8 mouse cellular contexts compared by ENCODE assay signal in the genomic region with DNA sequence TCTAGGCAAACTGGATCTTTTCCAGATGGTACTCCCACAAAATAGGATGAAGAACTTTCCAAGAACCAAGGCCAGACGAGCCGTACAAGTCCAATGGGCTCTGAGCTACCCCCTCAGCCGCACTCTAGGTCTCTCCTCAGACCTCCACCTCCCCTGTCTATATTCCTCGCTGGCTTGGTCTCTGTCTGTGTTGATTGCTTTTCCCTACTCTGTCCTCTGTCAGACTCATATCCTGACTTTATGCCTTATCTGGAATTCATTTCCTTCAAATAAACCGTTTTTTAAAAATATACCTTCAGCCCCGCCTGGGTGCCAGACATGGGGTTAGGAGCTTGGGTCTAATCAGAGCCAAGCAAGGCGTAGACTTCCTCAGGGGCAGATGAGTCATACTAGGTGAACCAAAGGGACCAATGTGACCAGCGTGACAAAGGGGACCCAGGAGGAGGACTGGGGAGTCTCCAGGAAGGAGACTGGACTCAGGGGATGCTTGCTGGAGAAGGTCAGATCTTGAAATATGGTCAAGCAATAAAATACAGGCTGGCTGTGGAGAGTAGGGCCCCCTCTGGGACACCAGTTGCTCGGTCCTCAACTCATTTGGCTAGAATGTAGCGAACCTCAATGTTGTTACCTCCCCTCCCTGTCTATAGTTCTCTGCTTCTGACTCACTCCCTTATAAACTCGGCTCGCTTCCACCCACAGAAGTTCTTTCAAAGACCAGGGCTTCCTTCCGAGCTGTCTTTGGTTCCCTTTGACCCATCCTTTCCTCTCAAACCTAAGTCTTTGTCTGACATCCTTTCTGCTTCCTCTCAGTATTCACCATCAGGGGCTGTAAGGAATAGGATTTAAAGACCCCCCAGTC. TPM values are rescaled to one million over a fixed set of nuclear protein-coding genes. Genes with fewer than 3 reads are reported as not detected.
DNase-seq lines count a peak whose midpoint lies in the region; ATAC-seq and TF ChIP-seq lines count a peak whose summit lies in the region.

No protein-coding gene starts in this region.

- DNase-seq in heart, postnatal 36 days: no peak
- DNase-seq in 416B (ENCODE audit: low read depth): peak; percentile 97
- no peak for DNase-seq in forebrain, embryonic 10.5 days (ENCODE audit: extremely low spot score, low spot score)
- no peak for DNase-seq in hindbrain, postnatal 0 days (ENCODE audit: low spot score)
- no peak for DNase-seq in spleen, adult 12 weeks (ENCODE audit: low spot score)
- DNase-seq in embryo, embryonic 10 days (ENCODE audit: low spot score): no peak
- no peak for DNase-seq in embryo, embryonic 9.5 days (ENCODE audit: extremely low spot score)

- H3K9ac ChIP-seq in heart, embryonic 16.5 days (ENCODE audit: low read length): no peak overlapping the region
- H3K9ac ChIP-seq in hindbrain, postnatal 0 days (replicated peaks; ENCODE audit: low read length): no peak overlapping the region

- H3K4me2 ChIP-seq in heart, embryonic 16.5 days (ENCODE audit: low read depth, low read length): no peak overlapping the region
- H3K4me2 ChIP-seq in hindbrain, postnatal 0 days (ENCODE audit: low read depth, low read length): no peak overlapping the region

- H3K27ac ChIP-seq in heart, embryonic 16.5 days (ENCODE audit: low read length): no peak overlapping the region
- H3K27ac ChIP-seq in forebrain, embryonic 10.5 days: peak overlapping the region; percentile 65; the same call in 1 of the 2 replicates
- peak overlapping the region; percentile 69 for H3K27ac ChIP-seq in hindbrain, postnatal 0 days

- H3K4me1 ChIP-seq in heart, embryonic 16.5 days (ENCODE audit: control insufficient read depth, insufficient read depth, low read length): 0 out of 2 replicates have a peak, but pooled peaks cover 2% of the 10 kb centered on the region
- peaks cover 61% of the 10 kb centered on the region for H3K4me1 ChIP-seq in forebrain, embryonic 10.5 days
- H3K4me1 ChIP-seq in hindbrain, postnatal 0 days (ENCODE audit: insufficient read depth, low read length): peaks cover 26% of the 10 kb centered on the region

- peak; percentile 54; the same call in 1 of the 2 replicates for ATAC-seq in heart, embryonic 16.5 days (replicated peaks; ENCODE audit: extremely low read depth, insufficient read depth, low FRiP score)
- no peak for ATAC-seq in hindbrain, postnatal 0 days

- no peaks in the 10 kb centered on the region for H3K9me3 ChIP-seq in heart, embryonic 16.5 days (replicated peaks; ENCODE audit: control insufficient read depth, low read length)
- H3K9me3 ChIP-seq in forebrain, embryonic 10.5 days: no peaks in the 10 kb centered on the region
- H3K9me3 ChIP-seq in hindbrain, postnatal 0 days (ENCODE audit: low read length): no peaks in the 10 kb centered on the region

- intact Hi-C loops in heart, postnatal 36 days (cut with DNase I): loop anchor here (2.0 to 5.0 kb wide), 3 partner anchors 19 to 49 kb away; partner anchors contain the start of gene Cplx2

- WGBS in heart, embryonic 16.5 days: 62% methylated on average over 13 of the region's 13 CpGs
- 73% methylated on average over 13 of the region's 13 CpGs for WGBS in forebrain, embryonic 10.5 days
- WGBS in hindbrain, postnatal 0 days: 64% methylated on average over 13 of the region's 13 CpGs

- H3K36me3 ChIP-seq in heart, embryonic 16.5 days (ENCODE audit: control insufficient read depth, insufficient read depth): no peaks in the 10 kb centered on the region
- no peaks in the 10 kb centered on the region for H3K36me3 ChIP-seq in forebrain, embryonic 10.5 days (replicated peaks)
- no peaks in the 10 kb centered on the region for H3K36me3 ChIP-seq in hindbrain, postnatal 0 days (ENCODE audit: insufficient read depth, low read length)

- no peaks in the 10 kb centered on the region for H3K27me3 ChIP-seq in heart, embryonic 16.5 days (ENCODE audit: control insufficient read depth, insufficient read depth, low read length)
- H3K27me3 ChIP-seq in forebrain, embryonic 10.5 days (ENCODE audit: poor library complexity, severe bottlenecking): peaks cover 17% of the 10 kb centered on the region; the same call in 1 of the 2 replicates
- no peaks in the 10 kb centered on the region for H3K27me3 ChIP-seq in hindbrain, postnatal 0 days (ENCODE audit: insufficient read depth, low read length)

- TF ChIP-seq CTCF in hindbrain, postnatal 0 days (IDR thresholded peaks at IDR 0.05; ENCODE audit: low read depth): no peak

- H3K4me3 ChIP-seq in heart, embryonic 16.5 days (ENCODE audit: low read length): no peak overlapping the region
- H3K4me3 ChIP-seq in forebrain, embryonic 10.5 days: no peak overlapping the region
- no peak overlapping the region for H3K4me3 ChIP-seq in hindbrain, postnatal 0 days (ENCODE audit: low read length)

RNA-seq across cellular contexts. Expression of gene Cplx2, which starts 47.6 kb away (rescaled TPM):
- 2.8 TPM in 2 replicates for polyA plus RNA-seq in heart, embryonic 16.5 days (2015; fragmentation: Nextera tagmentation; extraction: Ambion mirVana)
- total RNA-seq in heart, postnatal 36 days (2021): 1 to 10 TPM; 2.3 to 3.3 TPM
- polyA plus RNA-seq in forebrain, embryonic 10.5 days (2016; fragmentation: Nextera tagmentation; extraction: Ambion mirVana): 5.5 TPM in 2 replicates
- total RNA-seq in hindbrain, postnatal 0 days (2014; rRNA removed): 118 and 120 TPM in 2 replicates
- 46.2 and 47.4 TPM in 2 replicates for polyA plus RNA-seq in hindbrain, postnatal 0 days (2015; fragmentation: Nextera tagmentation; extraction: Ambion mirVana)
